Mouse (Mus musculus) megakaryocyte, embryonic 14.5 days (primary cell): ENCODE data around the gene Ttll3.

Experiments
- FLI1 ChIP-seq: IDR thresholded peaks from 2 replicates; pipeline ENCODE4 v1.6.1; 2012; ENCODE audit warnings: low read length, inconsistent platforms, mixed read lengths
- GATA1 ChIP-seq: IDR thresholded peaks from 3 replicates; pipeline ENCODE4 v1.6.1; 2012; ENCODE audit warnings: mixed read lengths, low read length, inconsistent platforms, borderline replicate concordance

DNA sequence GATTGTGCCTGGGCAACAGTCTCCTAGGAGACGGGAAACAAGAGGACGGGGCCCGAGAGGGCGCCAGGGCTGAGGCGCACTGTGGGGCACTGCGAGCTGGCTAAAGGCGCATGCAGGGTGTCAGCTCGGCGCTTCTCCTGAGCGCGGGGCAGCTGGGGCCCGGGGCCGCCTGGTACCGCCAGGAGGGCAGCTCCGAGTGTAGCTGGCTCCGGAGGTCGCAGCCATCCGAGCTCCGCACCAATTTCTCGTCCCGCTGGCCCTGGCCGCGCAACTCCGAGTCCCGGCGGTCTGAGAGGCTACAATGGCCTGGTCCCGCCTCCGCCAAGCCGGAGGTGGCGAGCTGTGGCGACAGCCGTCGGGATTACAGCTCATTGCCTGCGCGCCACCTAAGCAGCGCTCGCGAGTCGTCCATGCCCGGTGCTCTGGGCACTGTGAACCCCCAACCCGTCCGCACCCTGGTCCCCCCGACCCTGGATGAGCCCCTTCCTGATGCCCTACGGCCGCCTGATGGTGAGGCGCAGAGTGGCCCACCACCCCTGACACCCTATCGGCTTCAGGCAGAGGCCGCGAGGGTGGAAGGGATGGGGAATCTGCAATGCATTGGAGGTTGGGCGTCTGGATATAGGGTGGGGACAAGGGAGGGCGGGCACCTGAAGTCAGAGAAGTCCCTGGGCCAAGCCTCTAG, 3.5 kb downstream of the Ttll3 start:
- TF ChIP-seq FLI1 (no peak), GATA1 (no peak)
